Mouse (Mus musculus): ENCODE measurements around the gene Ndufs8. TPM values are rescaled to one million over a fixed set of nuclear protein-coding genes. Genes with fewer than 3 reads are reported as not detected.

Gene Ndufs8
- polyA plus RNA-seq, 1 experiment from 2014 or later, result 271 TPM

- ATAC-seq (ENCODE audit: insufficient read depth, low FRiP score), result no peak
- 8% methylated on average over 22 of the region's 22 CpGs for WGBS
- H3K27ac ChIP-seq (ENCODE audit: low read length), result peak overlapping the region; percentile 38
- peak overlapping the region; percentile 79 for H3K9ac ChIP-seq (ENCODE audit: low read length)
- no peaks in the 10 kb centered on the region for H3K9me3 ChIP-seq (replicated peaks; ENCODE audit: control insufficient read depth, low read length)
- no peaks in the 10 kb centered on the region for H3K27me3 ChIP-seq (ENCODE audit: control insufficient read depth, insufficient read depth, low read length)
- H3K36me3 ChIP-seq (ENCODE audit: control insufficient read depth, insufficient read depth, low read length), result no peaks in the 10 kb centered on the region
- peaks cover 16% of the 10 kb centered on the region for H3K4me1 ChIP-seq (ENCODE audit: control insufficient read depth, insufficient read depth, low read length)
- peak overlapping the region; percentile 58 for H3K4me3 ChIP-seq (replicated peaks; ENCODE audit: low read length)
- H3K4me2 ChIP-seq (ENCODE audit: low read depth, low read length), result peak overlapping the region; percentile 82
Observed at GRCm38 (mm10) chr19:3935896-3936850, 23.6 kb upstream of the Ndufs8 start.

- ATAC-seq (ENCODE audit: insufficient read depth, low FRiP score), result peak; percentile 90
- H3K36me3 ChIP-seq (ENCODE audit: control insufficient read depth, insufficient read depth, low read length), result no peaks in the 10 kb centered on the region
- peak within 1 kb of the TSS; percentile 58 for H3K4me3 ChIP-seq (replicated peaks; ENCODE audit: low read length)
- H3K4me2 ChIP-seq (ENCODE audit: low read depth, low read length), result peak within 1 kb of the TSS; percentile 82
- H3K9ac ChIP-seq (ENCODE audit: low read length), result peak within 1 kb of the TSS; percentile 79
- WGBS, result 7% methylated on average over 42 of the region's 42 CpGs
- peak within 1 kb of the TSS; percentile 38 for H3K27ac ChIP-seq (ENCODE audit: low read length)
- H3K9me3 ChIP-seq (replicated peaks; ENCODE audit: control insufficient read depth, low read length), result no peaks in the 10 kb centered on the region
- H3K27me3 ChIP-seq (ENCODE audit: control insufficient read depth, insufficient read depth, low read length), result no peaks in the 10 kb centered on the region
- H3K4me1 ChIP-seq (ENCODE audit: control insufficient read depth, insufficient read depth, low read length), result peaks cover 22% of the 10 kb centered on the region
Observed at GRCm38 (mm10) chr19:3935032-3935895, 22.7 kb upstream of the Ndufs8 start, which contains the start of gene Unc93b1. TSS of gene Unc93b1 (plus strand) at chr19:3935186.

DNA sequence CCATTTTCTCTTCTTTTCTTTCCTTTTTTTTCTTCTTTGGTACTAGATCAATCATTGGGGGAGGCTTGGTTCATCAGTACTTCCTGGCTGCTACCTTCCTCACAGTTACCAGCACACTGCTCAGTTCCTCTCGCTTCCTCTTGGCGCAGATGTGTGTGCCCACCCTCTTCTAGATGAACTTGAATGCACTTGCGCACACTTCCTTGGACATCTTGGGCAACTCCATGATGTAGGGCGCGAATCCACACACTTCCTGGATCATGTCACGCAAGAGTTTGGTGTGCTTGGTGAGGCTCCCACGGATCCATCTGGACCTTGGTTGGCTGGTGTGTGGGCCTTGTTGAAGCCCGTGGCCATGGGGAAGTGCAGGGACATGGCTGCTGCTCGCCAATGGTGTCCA is 19.1 kb upstream of the Ndufs8 start:
- H3K4me1 ChIP-seq (ENCODE audit: control insufficient read depth, insufficient read depth, low read length), result peaks cover 31% of the 10 kb centered on the region
- no peaks in the 10 kb centered on the region for H3K36me3 ChIP-seq (ENCODE audit: control insufficient read depth, insufficient read depth, low read length)
- no peak overlapping the region for H3K4me2 ChIP-seq (ENCODE audit: low read depth, low read length)
- 83% methylated on average over 9 of the region's 9 CpGs for WGBS
- no peaks in the 10 kb centered on the region for H3K9me3 ChIP-seq (replicated peaks; ENCODE audit: control insufficient read depth, low read length)
- ATAC-seq (ENCODE audit: insufficient read depth, low FRiP score), result no peak
- no peak overlapping the region for H3K9ac ChIP-seq (ENCODE audit: low read length)
- no peaks in the 10 kb centered on the region for H3K27me3 ChIP-seq (ENCODE audit: control insufficient read depth, insufficient read depth, low read length)
- no peak overlapping the region for H3K27ac ChIP-seq (ENCODE audit: low read length)
- no peak overlapping the region for H3K4me3 ChIP-seq (replicated peaks; ENCODE audit: low read length)

DNA sequence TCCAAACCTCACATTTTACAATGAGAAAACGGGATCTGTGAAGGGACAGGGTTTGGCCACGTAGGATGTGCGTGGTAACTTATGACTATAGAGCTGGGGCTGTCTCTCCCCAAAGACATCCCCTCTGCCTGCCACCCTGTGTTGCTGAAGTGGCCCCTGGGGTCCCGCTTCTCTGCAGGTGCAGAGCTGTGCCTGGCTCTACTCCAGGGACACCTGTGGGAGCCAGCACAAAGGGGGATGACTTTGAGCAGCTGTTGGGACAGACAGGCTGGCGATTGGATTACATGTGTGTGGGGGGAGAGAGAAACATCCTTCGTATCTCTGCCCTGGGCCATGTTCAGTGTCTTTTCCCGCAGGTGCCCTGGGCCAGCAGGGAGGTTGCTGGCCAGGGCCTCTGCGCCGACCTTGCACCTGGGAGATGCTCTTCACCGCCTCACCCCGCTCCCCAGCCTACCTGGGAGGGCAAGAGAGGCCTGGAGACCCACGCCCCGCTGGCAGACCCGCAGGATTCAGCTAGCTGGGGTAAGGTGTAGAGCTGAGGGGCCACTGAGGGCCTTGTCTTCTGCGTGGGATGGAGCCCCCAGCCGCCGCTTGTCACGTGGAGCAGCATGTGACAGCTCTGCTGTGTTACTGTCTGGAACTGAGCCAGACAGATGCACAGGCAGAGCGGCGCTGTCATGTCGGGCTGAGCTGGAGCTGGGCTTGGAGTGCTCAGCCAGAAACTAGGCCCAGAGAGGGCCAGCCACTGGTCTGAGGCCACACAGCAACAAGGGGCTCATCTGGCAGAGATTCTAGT is 17.9 kb upstream of the Ndufs8 start:
- no peak overlapping the region for H3K4me3 ChIP-seq (replicated peaks; ENCODE audit: low read length)
- 63% methylated on average over 21 of the region's 21 CpGs for WGBS
- H3K9me3 ChIP-seq (replicated peaks; ENCODE audit: control insufficient read depth, low read length), result no peaks in the 10 kb centered on the region
- H3K36me3 ChIP-seq (ENCODE audit: control insufficient read depth, insufficient read depth, low read length), result no peaks in the 10 kb centered on the region
- H3K4me1 ChIP-seq (ENCODE audit: control insufficient read depth, insufficient read depth, low read length), result peaks cover 22% of the 10 kb centered on the region
- H3K4me2 ChIP-seq (ENCODE audit: low read depth, low read length), result no peak overlapping the region
- no peaks in the 10 kb centered on the region for H3K27me3 ChIP-seq (ENCODE audit: control insufficient read depth, insufficient read depth, low read length)
- no peak overlapping the region for H3K9ac ChIP-seq (ENCODE audit: low read length)
- no peak for ATAC-seq (ENCODE audit: insufficient read depth, low FRiP score)
- peak overlapping the region; percentile 77 for H3K27ac ChIP-seq (ENCODE audit: low read length)

GRCm38 (mm10) chr19:3929211-3929941 is 16.8 kb upstream of the Ndufs8 start, which contains the start of gene Aldh3b1:
TSS of gene Aldh3b1 (minus strand) at chr19:3929808.
- Histone ChIP-seq H3K9me3 (replicated peaks; ENCODE audit: control insufficient read depth, low read length) (no peaks in the 10 kb centered on the region), H3K27ac (ENCODE audit: low read length) (peak within 1 kb of the TSS; percentile 77), H3K9ac (ENCODE audit: low read length) (no peak within 1 kb of the TSS; the same call in 1 of the 2 replicates), H3K4me1 (ENCODE audit: control insufficient read depth, insufficient read depth, low read length) (peaks cover 16% of the 10 kb centered on the region; the same call in 1 of the 2 replicates), H3K4me2 (ENCODE audit: low read depth, low read length) (no peak within 1 kb of the TSS; the same call in 1 of the 2 replicates), H3K27me3 (ENCODE audit: control insufficient read depth, insufficient read depth, low read length) (no peaks in the 10 kb centered on the region), H3K4me3 (replicated peaks; ENCODE audit: low read length) (no peak within 1 kb of the TSS), H3K36me3 (ENCODE audit: control insufficient read depth, insufficient read depth, low read length) (no peaks in the 10 kb centered on the region)
- peak; percentile 78 for ATAC-seq (ENCODE audit: insufficient read depth, low FRiP score)
- WGBS, result 32% methylated on average over 12 of the region's 12 CpGs

- Histone ChIP-seq H3K4me1 (ENCODE audit: control insufficient read depth, insufficient read depth, low read length) (peaks cover 18% of the 10 kb centered on the region; the same call in 1 of the 2 replicates), H3K9ac (ENCODE audit: low read length) (no peak overlapping the region), H3K36me3 (ENCODE audit: control insufficient read depth, insufficient read depth, low read length) (no peaks in the 10 kb centered on the region), H3K27ac (ENCODE audit: low read length) (peak overlapping the region; percentile 77; the same call in 1 of the 2 replicates), H3K4me3 (replicated peaks; ENCODE audit: low read length) (no peak overlapping the region), H3K27me3 (ENCODE audit: control insufficient read depth, insufficient read depth, low read length) (no peaks in the 10 kb centered on the region), H3K9me3 (replicated peaks; ENCODE audit: control insufficient read depth, low read length) (no peaks in the 10 kb centered on the region), H3K4me2 (ENCODE audit: low read depth, low read length) (no peak overlapping the region; the same call in 1 of the 2 replicates)
- 78% methylated on average over 4 of the region's 4 CpGs for WGBS
- ATAC-seq (ENCODE audit: insufficient read depth, low FRiP score), result no peak
Observed at GRCm38 (mm10) chr19:3928779-3929178, 16.2 kb upstream of the Ndufs8 start.

DNA sequence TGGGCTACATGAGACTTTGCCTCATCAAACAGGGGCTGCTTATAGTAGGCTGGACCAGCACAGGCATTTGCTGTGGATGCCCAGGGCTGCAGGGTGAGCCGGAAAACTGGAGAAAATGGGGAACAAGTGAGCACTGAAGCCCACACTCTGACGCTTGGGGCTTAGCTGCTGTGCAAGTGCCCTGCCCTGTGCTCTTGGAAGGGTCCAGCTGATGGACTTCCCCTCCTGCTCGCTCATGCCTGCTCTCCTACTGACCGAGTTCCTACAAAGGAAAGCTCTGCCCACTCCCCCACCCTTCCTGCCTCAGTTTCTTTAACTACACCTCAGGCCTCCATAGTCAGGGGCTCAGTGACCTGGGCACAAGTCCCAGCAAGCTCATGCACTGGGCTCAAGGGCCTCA is 15.4 kb upstream of the Ndufs8 start:
- no peak for ATAC-seq (ENCODE audit: insufficient read depth, low FRiP score)
- H3K27ac ChIP-seq (ENCODE audit: low read length), result no peak overlapping the region
- 81% methylated on average over 4 of the region's 4 CpGs for WGBS

DNA sequence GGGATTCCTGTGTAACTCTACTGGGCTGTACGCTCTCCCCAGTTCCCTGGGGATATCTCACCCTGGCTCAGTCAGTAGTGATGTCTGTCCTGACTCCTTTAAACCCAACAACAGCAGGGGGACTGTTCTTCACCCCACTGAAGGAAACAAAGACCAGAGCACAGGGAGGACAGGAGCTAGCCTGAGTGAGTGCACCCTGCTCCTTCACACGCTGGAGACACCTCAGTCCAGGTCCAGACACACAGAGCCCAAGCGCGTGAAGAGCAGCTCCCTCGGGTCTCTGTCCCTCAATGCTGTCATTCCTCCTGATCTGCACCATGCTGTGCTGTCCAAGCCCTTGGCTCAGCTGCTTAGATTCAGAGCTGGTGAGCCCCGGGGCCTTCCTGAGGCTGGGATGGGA is 14.1 kb upstream of the Ndufs8 start:
- no peak for ATAC-seq (ENCODE audit: insufficient read depth, low FRiP score)
- Histone ChIP-seq H3K4me3 (replicated peaks; ENCODE audit: low read length) (no peak overlapping the region), H3K27me3 (ENCODE audit: control insufficient read depth, insufficient read depth, low read length) (no peaks in the 10 kb centered on the region), H3K9me3 (replicated peaks; ENCODE audit: control insufficient read depth, low read length) (no peaks in the 10 kb centered on the region), H3K36me3 (ENCODE audit: control insufficient read depth, insufficient read depth, low read length) (no peaks in the 10 kb centered on the region), H3K9ac (ENCODE audit: low read length) (no peak overlapping the region), H3K4me1 (ENCODE audit: control insufficient read depth, insufficient read depth, low read length) (peaks cover 23% of the 10 kb centered on the region; the same call in 1 of the 2 replicates), H3K27ac (ENCODE audit: low read length) (no peak overlapping the region), H3K4me2 (ENCODE audit: low read depth, low read length) (no peak overlapping the region)
- WGBS, result 65% methylated on average over 6 of the region's 6 CpGs

More for the DNA sequence above, 15.4 kb upstream of the Ndufs8 start:
- Histone ChIP-seq H3K4me2 (ENCODE audit: low read depth, low read length) (no peak overlapping the region), H3K36me3 (ENCODE audit: control insufficient read depth, insufficient read depth, low read length) (no peaks in the 10 kb centered on the region), H3K9ac (ENCODE audit: low read length) (no peak overlapping the region), H3K9me3 (replicated peaks; ENCODE audit: control insufficient read depth, low read length) (no peaks in the 10 kb centered on the region), H3K4me3 (replicated peaks; ENCODE audit: low read length) (no peak overlapping the region), H3K4me1 (ENCODE audit: control insufficient read depth, insufficient read depth, low read length) (peaks cover 23% of the 10 kb centered on the region; the same call in 1 of the 2 replicates), H3K27me3 (ENCODE audit: control insufficient read depth, insufficient read depth, low read length) (no peaks in the 10 kb centered on the region)

All from stomach, embryonic 16.5 days (tissue).